Mouse (Mus musculus): ENCODE results near the gene Klf1.

DNA sequence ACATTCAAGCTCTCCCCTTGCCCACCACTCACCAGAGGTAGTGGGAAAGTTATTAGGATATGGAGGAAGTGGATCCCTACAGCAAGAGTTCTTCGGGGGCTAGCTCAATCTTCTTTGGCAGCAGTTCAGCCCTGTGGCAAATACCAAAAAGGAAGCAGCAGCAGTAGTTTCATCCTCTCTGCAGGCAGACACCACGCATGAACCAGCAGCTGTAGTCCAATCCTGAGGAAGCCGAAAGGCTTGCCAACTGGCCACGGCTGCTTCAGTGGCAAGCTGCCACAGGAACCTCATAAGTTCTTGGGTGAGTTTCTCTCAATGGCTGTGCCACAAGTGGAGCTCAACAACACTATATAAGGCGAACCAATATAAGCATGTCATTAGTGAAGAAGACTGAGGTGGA, 5.8 kb upstream of the Klf1 start:
- TF ChIP-seq POLR2A (IDR thresholded peaks at IDR 0.05; ENCODE audit: low read depth, low read length) (no peak), CTCF (IDR thresholded peaks at IDR 0.05; ENCODE audit: borderline replicate concordance, insufficient read depth, low read length) (no peak)

Data from embryonic fibroblast, embryonic 13.5 days (primary cell).